Mouse (Mus musculus) olfactory bulb, adult 2 months (tissue): ENCODE results near the gene Ccdc120.

ENCODE experiments used
- CTCF ChIP-seq: fragments of 200-500 bp; IDR thresholded peaks from 2 replicates; pipeline ENCODE4 v1.5.1; 2012; ENCODE audit warnings: low read depth, mild to moderate bottlenecking, low read length, moderate library complexity; ENCODE audit not compliant: insufficient read depth
- POLR2A ChIP-seq: fragments of 200-500 bp; IDR thresholded peaks from 2 replicates; pipeline ENCODE4 v1.6.1; 2012; ENCODE audit warnings: mild to moderate bottlenecking, low read depth, low read length, moderate library complexity; ENCODE audit not compliant: insufficient read depth

DNA sequence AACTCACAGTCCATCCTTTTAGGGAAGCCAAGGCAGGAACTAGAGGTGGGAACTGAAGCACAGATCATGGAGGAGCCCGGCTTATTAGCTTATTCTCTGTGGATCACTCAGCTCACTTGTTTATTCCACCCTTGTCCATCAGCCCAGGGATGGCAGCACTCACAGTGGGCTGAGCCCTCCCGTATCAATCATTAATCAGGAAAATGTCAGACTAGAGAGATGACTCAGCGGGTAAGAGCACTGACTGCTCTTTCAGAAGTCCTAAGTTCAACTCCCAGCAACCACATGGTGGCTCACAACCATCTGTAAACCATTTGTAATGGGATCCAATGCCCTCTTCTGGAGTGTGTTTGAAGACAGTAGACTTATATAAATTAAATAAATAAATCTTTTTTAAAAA, 46.6 kb upstream of the Ccdc120 start:
- TF ChIP-seq CTCF (no peak), POLR2A (no peak)
